Mouse (Mus musculus): Measurements from ENCODE around the gene Igfals.

DNA sequence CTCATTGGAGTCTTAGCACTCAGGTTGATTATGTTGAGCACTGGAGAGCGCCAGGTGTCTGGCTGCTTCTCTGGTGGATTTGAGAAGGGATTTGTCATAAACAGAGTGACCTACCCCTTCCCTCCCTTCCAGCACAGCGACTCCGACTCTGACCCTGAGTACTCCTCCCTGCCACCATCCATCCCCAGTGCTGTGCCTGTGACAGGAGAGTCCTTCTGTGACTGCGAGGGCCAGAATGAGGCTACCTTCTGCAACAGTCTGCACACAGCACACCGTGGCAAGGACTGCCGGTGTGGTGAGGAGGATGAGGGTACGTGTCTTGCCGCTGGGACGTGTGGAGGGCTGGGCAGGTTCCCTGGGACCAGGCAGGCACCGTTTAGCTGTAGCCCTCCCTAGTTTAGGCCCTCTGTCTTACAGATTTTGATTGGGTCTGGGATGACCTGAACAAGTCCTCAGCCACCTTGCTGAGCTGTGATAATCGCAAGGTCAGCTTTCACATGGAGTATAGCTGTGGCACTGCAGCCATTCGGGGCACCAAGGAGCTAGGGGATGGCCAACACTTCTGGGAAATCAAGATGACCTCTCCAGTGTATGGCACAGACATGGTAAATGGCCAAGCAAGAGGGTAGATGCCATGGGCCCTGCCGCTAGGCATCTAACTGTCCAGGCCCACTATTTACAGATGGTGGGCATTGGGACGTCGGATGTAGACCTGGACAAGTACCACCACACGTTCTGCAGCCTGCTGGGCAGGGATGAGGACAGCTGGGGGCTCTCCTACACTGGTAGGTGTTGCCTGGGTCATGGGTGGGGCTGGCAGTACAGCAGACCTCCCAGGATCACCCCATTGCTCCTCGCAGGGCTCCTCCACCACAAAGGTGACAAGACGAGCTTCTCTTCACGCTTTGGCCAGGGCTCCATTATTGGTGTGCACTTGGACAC, 24.6 kb downstream of the Igfals start:
- TF ChIP-seq POLR2A (IDR thresholded peaks at IDR 0.05; ENCODE audit: insufficient read depth, low read length) (no peak), EP300 (IDR thresholded peaks at IDR 0.05; ENCODE audit: insufficient read depth, low read depth, low read length) (no peak)
